Comparison of ENCODE assay signal across 8 mouse cellular contexts in the genomic region with DNA sequence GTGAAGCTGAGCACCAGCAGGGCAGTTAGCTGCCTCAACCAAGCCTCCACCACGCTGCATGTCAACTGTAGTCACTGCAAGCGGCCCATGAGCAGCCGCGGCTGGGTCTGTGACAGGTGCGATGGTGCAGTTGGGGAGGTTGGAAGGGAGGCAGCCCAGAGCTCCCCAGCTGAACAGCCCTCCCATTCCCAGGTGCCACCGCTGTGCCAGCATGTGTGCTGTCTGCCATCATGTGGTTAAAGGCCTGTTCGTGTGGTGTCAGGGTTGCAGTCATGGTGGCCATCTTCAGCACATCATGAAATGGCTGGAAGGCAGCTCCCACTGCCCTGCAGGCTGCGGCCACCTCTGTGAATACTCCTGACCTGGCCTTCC. TPM values are rescaled to one million over a fixed set of nuclear protein-coding genes. Genes with fewer than 3 reads are reported as not detected.
A peak's percentile ranks its signal among the peaks of the same experiment; 100 is the strongest.
DNase-seq lines count a peak whose midpoint lies in the region; ATAC-seq lines count a peak whose summit lies in the region.

No protein-coding gene starts in this region.

- H3K4me2 ChIP-seq in heart, embryonic 16.5 days (ENCODE audit: low read depth, low read length): peak overlapping the region; percentile 77
- H3K4me2 ChIP-seq in hindbrain, embryonic 15.5 days: peak overlapping the region; percentile 92
- H3K4me2 ChIP-seq in midbrain, embryonic 14.5 days (ENCODE audit: low read length): peak overlapping the region; percentile 95

- H3K9me3 ChIP-seq in heart, embryonic 16.5 days (replicated peaks; ENCODE audit: control insufficient read depth, low read length): no peaks in the 10 kb centered on the region
- no peaks in the 10 kb centered on the region for H3K9me3 ChIP-seq in hindbrain, embryonic 15.5 days
- H3K9me3 ChIP-seq in midbrain, embryonic 14.5 days (ENCODE audit: control insufficient read depth, low read length): no peaks in the 10 kb centered on the region

- DNase-seq in heart, adult 9 months (ENCODE audit: low spot score in 2 of 2): no peak
- no peak for DNase-seq in midbrain, embryonic 14.5 days
- DNase-seq in embryo, embryonic 9.5 days (ENCODE audit: extremely low spot score): no peak
- no peak for DNase-seq in layer of hippocampus, adult 11-12 months (ENCODE audit: low spot score)
- no peak for DNase-seq in layer of hippocampus, postnatal 25 days (ENCODE audit: extremely low spot score in 1 of 2, low spot score in 1 of 2)

- H3K4me1 ChIP-seq in heart, embryonic 16.5 days (ENCODE audit: control insufficient read depth, insufficient read depth, low read length): peaks cover 48% of the 10 kb centered on the region
- H3K4me1 ChIP-seq in brown adipose tissue, adult 24 weeks (ENCODE audit: control insufficient read depth, insufficient read depth, insufficient read length, low read length): peaks cover 25% of the 10 kb centered on the region
- peaks cover 82% of the 10 kb centered on the region for H3K4me1 ChIP-seq in hindbrain, embryonic 15.5 days (replicated peaks)
- H3K4me1 ChIP-seq in midbrain, embryonic 14.5 days (ENCODE audit: control insufficient read depth, insufficient read depth, low read length): peaks cover 39% of the 10 kb centered on the region

- H3K36me3 ChIP-seq in heart, embryonic 16.5 days (ENCODE audit: control insufficient read depth, insufficient read depth): peaks cover 36% of the 10 kb centered on the region
- peaks cover 28% of the 10 kb centered on the region for H3K36me3 ChIP-seq in hindbrain, embryonic 15.5 days
- H3K36me3 ChIP-seq in midbrain, embryonic 14.5 days (ENCODE audit: control insufficient read depth, insufficient read depth, low read length): peaks cover 45% of the 10 kb centered on the region

- H3K27ac ChIP-seq in heart, embryonic 16.5 days (ENCODE audit: low read length): peak overlapping the region; percentile 87
- no peak overlapping the region for H3K27ac ChIP-seq in brown adipose tissue, adult 24 weeks (replicated peaks; ENCODE audit: low read depth, low read length)
- peak overlapping the region; percentile 92 for H3K27ac ChIP-seq in hindbrain, embryonic 15.5 days (replicated peaks)
- H3K27ac ChIP-seq in midbrain, embryonic 14.5 days (replicated peaks; ENCODE audit: low read depth, low read length): peak overlapping the region; percentile 91; the same call in 1 of the 2 replicates

- peak overlapping the region; percentile 89; the same call in 1 of the 2 replicates for H3K9ac ChIP-seq in heart, embryonic 16.5 days (ENCODE audit: low read length)
- H3K9ac ChIP-seq in hindbrain, embryonic 15.5 days: peak overlapping the region; percentile 85
- H3K9ac ChIP-seq in midbrain, embryonic 14.5 days (replicated peaks; ENCODE audit: low read length): 0 out of 2 replicates have a peak overlapping the region, but pooled peaks have one; percentile 78

- no peaks in the 10 kb centered on the region for H3K27me3 ChIP-seq in heart, embryonic 16.5 days (ENCODE audit: control insufficient read depth, insufficient read depth, low read length)
- H3K27me3 ChIP-seq in hindbrain, embryonic 15.5 days: no peaks in the 10 kb centered on the region
- no peaks in the 10 kb centered on the region for H3K27me3 ChIP-seq in midbrain, embryonic 14.5 days (ENCODE audit: control insufficient read depth, insufficient read depth, low read length)

- ATAC-seq in heart, embryonic 16.5 days (replicated peaks; ENCODE audit: extremely low read depth, insufficient read depth, low FRiP score): no peak
- no peak; the same call in 1 of the 2 replicates for ATAC-seq in hindbrain, embryonic 15.5 days (ENCODE audit: low FRiP score, low read depth)
- no peak for ATAC-seq in midbrain, embryonic 14.5 days (ENCODE audit: low FRiP score, low TSS enrichment)

- WGBS in heart, embryonic 16.5 days: 81% methylated on average over 8 of the region's 8 CpGs
- WGBS in hindbrain, embryonic 15.5 days: 86% methylated on average over 8 of the region's 8 CpGs
- 89% methylated on average over 8 of the region's 8 CpGs for WGBS in midbrain, embryonic 14.5 days

- peak overlapping the region; percentile 68 for H3K4me3 ChIP-seq in heart, embryonic 16.5 days (ENCODE audit: low read length)
- H3K4me3 ChIP-seq in brown adipose tissue, adult 24 weeks (ENCODE audit: insufficient read depth, low read depth, low read length): peak overlapping the region; percentile 78
- H3K4me3 ChIP-seq in hindbrain, embryonic 15.5 days: peak overlapping the region; percentile 69
- peak overlapping the region; percentile 70 for H3K4me3 ChIP-seq in midbrain, embryonic 14.5 days (replicated peaks; ENCODE audit: low read depth, low read length)

RNA-seq across cellular contexts. Expression of gene Jmjd8, which starts 0.5 kb away (rescaled TPM):
- polyA plus RNA-seq in heart, embryonic 16.5 days (2015; fragmentation: Nextera tagmentation; extraction: Ambion mirVana): 35.0 and 36.6 TPM in 2 replicates
- polyA plus RNA-seq in brown adipose tissue, adult 24 weeks (2012; ENCODE audit: insufficient read depth, insufficient read length, missing spikeins): 29.2 and 37.3 TPM in 2 replicates
- polyA plus RNA-seq in hindbrain, embryonic 15.5 days (2015; fragmentation: Nextera tagmentation; extraction: Ambion mirVana): 51.1 and 55.0 TPM in 2 replicates
- 48.9 and 50.2 TPM in 2 replicates for polyA plus RNA-seq in midbrain, embryonic 14.5 days (2014; fragmentation: Nextera tagmentation; extraction: Ambion mirVana)
- total RNA-seq in layer of hippocampus, postnatal 25 days (2021): 10 to 100 TPM; 59.5 to 62.9 TPM

RNA-seq across cellular contexts. Expression of gene Wdr24, which starts 4.8 kb away (rescaled TPM):
- polyA plus RNA-seq in heart, embryonic 16.5 days (2015; fragmentation: Nextera tagmentation; extraction: Ambion mirVana): 18.7 and 19.8 TPM in 2 replicates
- polyA plus RNA-seq in brown adipose tissue, adult 24 weeks (2012; ENCODE audit: insufficient read depth, insufficient read length, missing spikeins): 6.3 and 7.1 TPM in 2 replicates
- polyA plus RNA-seq in hindbrain, embryonic 15.5 days (2015; fragmentation: Nextera tagmentation; extraction: Ambion mirVana): 27.3 and 28.2 TPM in 2 replicates
- polyA plus RNA-seq in midbrain, embryonic 14.5 days (2014; fragmentation: Nextera tagmentation; extraction: Ambion mirVana): 30.0 and 31.7 TPM in 2 replicates
- total RNA-seq in layer of hippocampus, postnatal 25 days (2021): 10 to 100 TPM; 26.5 to 27.1 TPM

RNA-seq across cellular contexts. Expression of gene Stub1, which starts 5.0 kb away (rescaled TPM):
- 292 and 304 TPM in 2 replicates for polyA plus RNA-seq in heart, embryonic 16.5 days (2015; fragmentation: Nextera tagmentation; extraction: Ambion mirVana)
- polyA plus RNA-seq in brown adipose tissue, adult 24 weeks (2012; ENCODE audit: insufficient read depth, insufficient read length, missing spikeins): 65.3 and 69.4 TPM in 2 replicates
- polyA plus RNA-seq in hindbrain, embryonic 15.5 days (2015; fragmentation: Nextera tagmentation; extraction: Ambion mirVana): 358 and 382 TPM in 2 replicates
- polyA plus RNA-seq in midbrain, embryonic 14.5 days (2014; fragmentation: Nextera tagmentation; extraction: Ambion mirVana): 310 and 386 TPM in 2 replicates
- total RNA-seq in layer of hippocampus, postnatal 25 days (2021): 100 to 1,000 TPM; 160 to 164 TPM

RNA-seq across cellular contexts. Expression of gene Rhbdl1, which starts 8.9 kb away (rescaled TPM):
- polyA plus RNA-seq in heart, embryonic 16.5 days (2015; fragmentation: Nextera tagmentation; extraction: Ambion mirVana): 1.6 and 1.7 TPM in 2 replicates
- 3.4 and 5.0 TPM in 2 replicates for polyA plus RNA-seq in brown adipose tissue, adult 24 weeks (2012; ENCODE audit: insufficient read depth, insufficient read length, missing spikeins)
- polyA plus RNA-seq in hindbrain, embryonic 15.5 days (2015; fragmentation: Nextera tagmentation; extraction: Ambion mirVana): 51.9 and 56.8 TPM in 2 replicates
- 45.5 and 57.4 TPM in 2 replicates for polyA plus RNA-seq in midbrain, embryonic 14.5 days (2014; fragmentation: Nextera tagmentation; extraction: Ambion mirVana)
- 10 to 100 TPM; 62.3 to 68.3 TPM for total RNA-seq in layer of hippocampus, postnatal 25 days (2021)

RNA-seq across cellular contexts. Expression of gene Gm20683, which starts 13.4 kb away (rescaled TPM):
- polyA plus RNA-seq in heart, embryonic 16.5 days (2015; fragmentation: Nextera tagmentation; extraction: Ambion mirVana): 2.0 and 2.5 TPM in 2 replicates
- polyA plus RNA-seq in brown adipose tissue, adult 24 weeks (2012; ENCODE audit: insufficient read depth, insufficient read length, missing spikeins): 0.95 and 1.6 TPM in 2 replicates
- 13.8 and 14.0 TPM in 2 replicates for polyA plus RNA-seq in hindbrain, embryonic 15.5 days (2015; fragmentation: Nextera tagmentation; extraction: Ambion mirVana)
- polyA plus RNA-seq in midbrain, embryonic 14.5 days (2014; fragmentation: Nextera tagmentation; extraction: Ambion mirVana): 8.0 and 12.9 TPM in 2 replicates
- 10 to 100 TPM; 26.0 to 28.5 TPM for total RNA-seq in layer of hippocampus, postnatal 25 days (2021)
